Mouse (Mus musculus): ENCODE data around the gene Aff3.

The Aff3 gene

GRCm38 (mm10) chr1:38536929-38537540, 127.7 kb downstream of the Aff3 start:
- DNase-seq = peak; percentile 51

DNA sequence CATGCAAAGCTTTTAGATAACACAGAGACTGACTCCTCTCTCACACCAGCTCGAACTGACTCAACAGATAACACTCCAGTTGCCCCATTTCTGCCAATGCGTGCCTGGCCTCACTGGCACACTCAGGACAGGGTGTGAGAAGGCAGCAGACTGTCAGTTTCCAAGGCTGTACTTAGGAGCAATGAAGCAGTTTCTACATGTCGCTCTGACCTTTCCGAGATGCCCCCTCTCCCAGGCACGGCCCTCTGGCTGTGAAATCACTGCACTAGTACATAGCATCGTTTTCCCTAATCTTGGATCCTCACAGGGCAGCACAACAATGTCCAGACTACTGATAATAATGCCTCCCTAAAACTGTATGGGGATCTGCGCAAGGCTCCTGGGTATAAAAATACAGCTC, 132.2 kb downstream of the Aff3 start:
- DNase-seq = peak; percentile 68

DNA sequence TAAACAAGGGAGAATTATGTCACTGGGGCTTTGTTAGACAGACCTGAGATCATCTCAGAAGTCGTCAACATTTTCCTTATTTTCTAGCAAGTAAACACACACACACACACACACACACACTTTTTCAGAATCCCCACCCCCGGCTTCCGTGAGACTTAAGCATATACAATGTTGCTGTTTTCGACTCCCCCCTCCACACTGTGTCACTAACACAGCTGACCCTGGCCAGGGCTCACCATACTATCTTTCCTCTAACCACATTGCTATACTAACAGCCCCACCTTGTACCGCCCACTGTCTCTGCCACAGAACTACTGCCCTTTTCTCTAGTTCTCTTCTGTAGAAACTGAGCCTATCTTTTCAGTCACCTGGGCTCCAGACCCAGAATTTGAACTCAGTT, 136.1 kb downstream of the Aff3 start:
- DNase-seq = peak; percentile 54

DNA sequence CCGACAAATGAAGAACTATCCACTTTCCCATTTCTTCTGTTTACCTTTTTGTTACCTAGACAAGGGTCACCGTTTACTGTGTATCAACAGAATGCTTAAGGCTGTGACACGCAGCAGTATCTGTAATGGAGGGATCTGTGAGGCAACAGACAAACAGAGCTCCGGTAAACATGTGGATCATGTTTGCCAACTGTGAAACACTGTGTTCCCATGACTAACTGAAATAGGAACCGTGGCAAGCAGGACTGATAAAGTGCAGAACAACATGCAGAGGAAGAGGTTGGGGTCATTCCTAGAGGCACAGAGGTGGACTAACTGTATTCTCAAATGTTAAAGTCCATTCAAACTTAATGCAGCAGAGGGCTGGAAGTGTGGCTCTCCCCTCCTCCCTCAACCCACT, 138.2 kb downstream of the Aff3 start:
- DNase-seq = peak; percentile 82

GRCm38 (mm10) chr1:38521651-38522050, 143.1 kb downstream of the Aff3 start:
- peak; percentile 71 for DNase-seq

GRCm38 (mm10) chr1:38516225-38516624, 148.5 kb downstream of the Aff3 start:
- peak; percentile 42 for DNase-seq

DNA sequence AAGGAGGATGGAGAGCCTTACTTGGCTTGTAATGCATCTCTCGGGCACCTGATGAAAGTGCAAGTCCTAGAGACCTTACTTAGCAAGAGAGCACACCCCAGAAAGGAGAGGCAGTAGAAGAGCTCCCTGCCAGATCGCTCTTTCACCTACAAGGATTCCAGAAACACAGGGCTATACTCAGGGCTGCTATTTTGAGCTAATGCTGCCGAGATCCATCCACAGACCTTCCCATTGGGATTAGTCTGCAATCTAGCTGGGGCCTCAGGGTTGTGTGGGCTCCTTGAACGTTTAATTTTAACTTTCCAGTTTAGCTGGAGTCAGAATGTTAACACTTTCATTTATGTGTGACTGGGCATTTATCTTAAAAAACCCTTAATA, 150.1 kb downstream of the Aff3 start:
- peak; percentile 51 for DNase-seq

DNA sequence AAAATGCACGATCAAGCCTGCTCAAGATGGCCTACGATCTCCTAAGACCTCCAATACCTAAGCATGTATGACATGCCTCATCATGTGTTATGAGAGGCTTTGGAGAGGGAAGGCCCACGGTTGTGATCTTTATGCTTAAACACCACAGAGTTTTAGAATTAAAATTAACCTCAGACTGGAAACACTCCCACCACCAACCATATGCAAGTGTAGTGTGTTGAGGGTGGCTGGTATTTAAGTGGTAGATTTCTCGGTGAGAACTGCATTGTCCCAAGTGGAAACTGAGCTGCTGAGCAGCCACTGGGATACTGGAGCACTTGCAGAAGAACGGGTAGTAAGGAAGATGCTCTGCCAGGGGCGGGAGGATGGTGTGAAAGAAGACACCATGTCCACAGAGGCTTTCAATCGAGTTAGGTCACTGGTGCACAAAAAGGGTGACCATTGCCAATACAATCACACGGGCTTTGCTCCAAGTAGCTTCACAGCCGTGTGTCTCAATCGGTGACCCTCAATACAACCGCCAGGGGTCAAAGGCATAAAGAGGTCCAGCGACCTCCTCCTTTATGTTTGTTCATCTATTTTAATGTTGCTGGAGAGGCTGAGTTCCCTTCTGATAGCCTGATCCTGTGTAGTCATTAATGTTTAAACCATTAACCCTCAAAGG, 150.7 kb downstream of the Aff3 start:
- peak; percentile 66 for DNase-seq

DNA sequence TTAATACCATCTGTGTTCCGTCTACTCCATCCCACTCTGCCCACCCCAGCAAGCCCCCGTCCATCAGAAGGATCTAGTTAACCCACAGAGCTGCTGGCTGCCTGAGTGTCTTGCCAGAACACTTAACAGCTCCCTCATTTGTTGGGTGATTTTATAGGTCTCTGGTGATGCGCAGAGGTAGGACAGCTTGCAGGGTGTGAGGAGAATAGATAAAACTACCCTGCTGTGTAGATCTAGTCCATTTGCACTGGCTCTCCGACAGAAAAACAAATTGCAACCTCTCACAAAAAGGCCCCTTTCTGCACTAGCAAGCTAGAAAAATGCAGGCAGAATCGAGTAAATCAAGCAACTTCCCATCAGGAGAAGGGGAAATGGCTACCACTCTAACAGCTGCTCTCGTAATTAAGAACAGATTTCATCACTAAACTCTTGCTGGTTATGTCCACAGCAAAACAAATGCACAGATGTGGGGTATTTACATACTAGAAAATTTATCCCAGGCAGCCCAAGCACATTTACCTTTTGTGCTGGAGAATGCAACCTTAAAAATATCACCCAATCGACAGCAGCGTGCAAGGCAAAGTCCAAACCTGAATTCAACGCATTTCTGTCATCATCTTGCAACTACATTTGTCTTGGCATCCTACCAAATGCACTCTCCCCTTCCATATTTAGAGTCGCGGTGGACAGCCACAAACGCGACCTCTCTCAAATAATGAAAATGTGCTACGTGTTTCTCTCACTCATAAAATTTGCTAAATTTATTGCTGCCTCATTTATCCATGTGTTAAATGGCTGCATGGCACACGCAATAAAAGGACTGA, 152.3 kb downstream of the Aff3 start:
- DNase-seq = peak; percentile 63

DNA sequence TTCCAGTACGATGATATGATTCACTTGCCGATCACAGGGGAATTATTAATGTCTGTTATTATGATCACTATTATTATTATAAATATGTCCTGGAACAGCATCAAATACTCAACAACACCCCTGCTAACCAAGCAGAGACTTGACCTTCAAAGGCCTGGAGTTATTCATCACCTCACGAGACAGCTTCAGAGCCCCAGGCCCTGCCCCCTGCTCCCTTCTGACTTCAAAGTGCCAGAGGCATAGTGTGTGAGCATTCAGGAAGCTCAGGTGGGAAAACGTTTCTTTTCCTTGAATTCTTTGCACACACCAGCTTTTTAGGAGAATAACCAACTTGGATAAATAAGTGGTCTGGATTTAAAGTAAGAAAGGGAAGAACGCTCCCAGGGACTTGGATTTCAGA, 153.7 kb downstream of the Aff3 start:
- peak; percentile 13 for DNase-seq

DNA sequence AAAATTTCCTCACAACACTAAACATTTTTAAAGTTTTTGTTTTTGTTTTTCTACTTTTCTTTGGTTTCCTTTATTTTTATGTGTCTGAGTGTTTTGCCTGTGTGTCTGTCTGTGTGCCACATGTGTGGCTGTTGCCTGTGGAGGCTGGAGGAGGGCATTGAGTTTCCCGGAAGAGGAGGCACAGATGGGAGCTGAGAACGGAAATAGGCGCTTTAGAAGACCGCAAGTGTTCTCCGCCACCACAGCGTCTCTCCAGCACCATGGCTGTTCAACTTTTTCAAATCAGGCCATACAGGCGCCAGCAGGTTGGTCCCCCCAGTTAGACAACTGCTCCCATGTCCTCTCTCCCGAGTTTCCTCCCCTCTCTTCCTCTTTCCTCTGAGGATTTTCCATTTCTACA, 155.5 kb downstream of the Aff3 start:
- peak; percentile 69 for DNase-seq

DNA sequence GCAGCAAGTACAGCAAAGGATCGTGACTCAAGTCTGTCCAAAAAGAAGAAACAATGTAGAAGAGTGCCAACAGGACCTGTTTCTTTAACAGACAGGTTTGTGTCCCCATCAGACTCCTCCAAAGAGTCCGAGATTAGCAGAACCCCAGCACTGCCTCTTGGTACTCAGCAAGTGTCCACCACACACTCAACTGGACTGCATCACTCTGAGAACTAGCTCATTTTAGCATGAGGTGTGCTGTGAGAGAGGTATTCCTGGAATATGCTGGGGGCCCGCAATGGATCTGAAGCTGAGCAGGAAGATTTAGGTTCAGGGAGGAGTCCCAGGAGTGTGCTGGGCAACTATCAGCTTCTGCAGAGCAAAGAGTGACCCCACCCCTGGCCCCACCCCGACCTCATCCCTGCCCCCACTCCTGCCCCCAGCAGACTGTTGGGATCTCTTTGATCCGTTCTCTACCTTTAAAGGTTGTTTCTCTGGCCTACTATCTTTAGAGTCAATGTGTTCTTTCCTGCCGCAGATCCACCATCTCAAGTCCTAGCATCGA, 157.0 kb downstream of the Aff3 start:
- DNase-seq = peak; percentile 55

- peak; percentile 41 for DNase-seq
Measured at GRCm38 (mm10) chr1:38506396-38506795, 158.4 kb downstream of the Aff3 start.

GRCm38 (mm10) chr1:38503431-38504089, 161.2 kb downstream of the Aff3 start:
- DNase-seq = peak; percentile 68

DNA sequence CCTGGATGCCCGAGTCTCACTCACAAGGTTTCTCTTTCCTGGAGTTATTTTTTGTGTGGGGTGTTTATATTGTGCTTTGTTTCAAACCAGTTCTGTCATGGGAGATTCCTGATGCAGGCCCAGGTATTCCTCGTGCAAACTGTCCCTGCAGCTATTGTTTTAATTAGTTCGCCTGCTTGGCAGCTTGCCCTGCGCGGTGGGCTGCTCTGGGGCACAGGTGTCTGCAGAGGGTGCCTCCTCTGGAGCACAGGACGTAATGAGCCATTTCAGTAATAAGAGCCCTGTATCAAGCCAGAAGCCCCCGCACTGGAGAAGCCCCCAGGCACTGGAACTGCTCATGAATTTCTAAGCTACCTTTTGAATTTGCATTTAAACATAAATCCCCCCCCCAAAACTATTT, 162.0 kb downstream of the Aff3 start:
- peak; percentile 67 for DNase-seq

DNA sequence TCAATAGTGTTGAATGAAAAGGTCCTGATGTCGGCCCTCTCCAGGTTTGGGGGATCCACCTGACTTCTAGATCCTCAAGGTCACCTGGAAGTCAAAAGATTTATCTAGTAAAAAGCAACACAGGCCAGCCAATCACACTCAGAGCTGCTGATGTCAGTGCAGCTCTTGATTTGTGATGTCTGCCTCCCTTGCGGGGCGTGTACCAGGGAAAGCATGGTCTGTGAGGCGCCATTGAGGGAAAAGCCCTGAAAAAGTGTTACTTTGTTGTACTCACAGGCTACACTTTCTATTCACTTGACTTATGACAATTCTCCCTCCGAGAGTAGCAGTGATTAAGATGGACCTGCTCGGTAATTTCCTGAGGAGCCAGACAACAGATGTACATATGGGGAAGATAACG, 163.5 kb downstream of the Aff3 start:
- peak; percentile 55 for DNase-seq

DNA sequence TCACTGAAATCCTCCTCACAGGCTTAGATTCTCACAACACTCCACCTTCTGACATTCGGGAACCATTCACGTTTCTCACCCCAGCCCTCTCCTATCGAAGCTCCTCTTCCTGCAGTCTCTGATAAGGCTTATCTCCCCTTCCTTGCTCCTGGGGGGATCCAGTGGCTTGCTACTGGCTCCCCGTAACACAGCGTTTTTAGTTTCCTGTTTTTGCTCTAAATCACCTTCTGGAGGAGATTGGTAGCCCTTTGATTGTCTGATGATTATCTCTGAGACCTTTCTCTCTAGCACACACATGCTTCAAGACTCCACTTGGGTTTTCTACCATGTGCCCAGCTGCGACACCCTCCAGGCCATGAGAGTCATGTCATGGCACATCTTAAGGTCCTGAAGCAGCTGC, 165.3 kb downstream of the Aff3 start:
- peak; percentile 76 for DNase-seq

GRCm38 (mm10) chr1:38497576-38497975, 167.2 kb downstream of the Aff3 start:
- peak; percentile 65 for DNase-seq

DNA sequence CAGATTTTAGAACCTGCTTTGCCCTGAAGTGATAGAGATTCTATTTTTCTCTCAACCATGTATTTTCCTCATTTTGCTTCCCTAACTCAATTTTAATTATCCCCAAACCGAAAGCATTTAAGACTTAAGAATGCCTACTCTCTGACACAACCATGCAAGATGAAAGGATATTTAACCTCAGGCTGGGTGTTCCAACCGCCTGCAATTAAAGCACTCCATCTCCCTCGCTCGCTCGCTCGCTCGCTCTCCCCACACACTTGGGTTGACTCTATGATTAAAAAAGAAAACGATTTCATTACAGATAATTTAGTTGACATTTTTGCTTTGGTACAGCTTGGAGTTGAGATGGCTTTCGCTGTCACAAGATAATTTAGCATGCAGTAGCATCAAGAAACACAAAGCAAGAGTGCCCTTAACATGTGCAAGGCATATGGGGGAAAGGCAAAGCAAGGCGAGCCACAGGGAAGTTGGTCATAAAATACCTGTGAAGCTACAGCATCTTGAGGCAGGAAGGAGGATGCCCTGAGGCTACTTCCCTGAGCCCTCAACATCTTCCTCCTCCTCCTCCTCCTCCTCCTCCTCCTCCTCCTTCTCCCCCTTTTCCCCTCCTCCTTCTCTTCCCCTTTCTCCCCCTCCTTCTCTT, 167.7 kb downstream of the Aff3 start:
- DNase-seq = peak; percentile 11

GRCm38 (mm10) chr1:38495284-38495683, 169.5 kb downstream of the Aff3 start:
- DNase-seq = peak; percentile 60

DNA sequence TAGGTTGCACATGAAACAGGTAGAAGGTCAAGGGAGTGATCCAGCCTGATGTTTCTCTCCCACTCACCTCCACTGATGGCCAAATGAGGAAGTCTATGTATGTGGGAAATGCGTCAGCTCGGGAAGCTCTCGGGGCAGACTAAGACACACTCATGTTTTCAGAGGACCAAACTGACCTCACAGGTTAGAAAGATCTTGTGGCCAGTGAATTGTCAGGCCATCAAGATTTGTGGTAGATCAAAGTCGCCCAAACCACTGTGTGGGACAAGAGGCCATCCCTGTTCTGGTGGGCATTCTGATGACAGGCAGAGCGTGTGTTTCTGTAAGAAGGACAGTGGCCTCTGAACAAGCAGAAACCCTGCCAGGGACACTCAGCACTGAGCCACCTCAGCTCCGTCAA, 175.0 kb downstream of the Aff3 start:
- DNase-seq = peak; percentile 53

- DNase-seq = peak; percentile 55
Measured at GRCm38 (mm10) chr1:38488667-38489210, 176.0 kb downstream of the Aff3 start.
